Mouse (Mus musculus): Measurements from ENCODE around the gene Lrrc8b.

The Lrrc8b gene

GRCm38 (mm10) chr5:105425587-105425986, 10.0 kb downstream of the Lrrc8b start:
- DNase-seq = no peak

- DNase-seq = no peak
Observed at GRCm38 (mm10) chr5:105427326-105427725, 11.8 kb downstream of the Lrrc8b start.

- peak; percentile 78 for DNase-seq
Observed at GRCm38 (mm10) chr5:105428265-105428974, 12.8 kb downstream of the Lrrc8b start.

- DNase-seq = no peak
Observed at GRCm38 (mm10) chr5:105430148-105430547, 14.6 kb downstream of the Lrrc8b start.

GRCm38 (mm10) chr5:105439608-105440007, 24.0 kb downstream of the Lrrc8b start:
- no peak for DNase-seq

GRCm38 (mm10) chr5:105440992-105441535, 25.5 kb downstream of the Lrrc8b start:
- no peak for DNase-seq

GRCm38 (mm10) chr5:105442212-105443000, 26.8 kb downstream of the Lrrc8b start:
- DNase-seq = no peak

GRCm38 (mm10) chr5:105443057-105443815, 27.7 kb downstream of the Lrrc8b start:
- DNase-seq = no peak

- no peak for DNase-seq
Observed at GRCm38 (mm10) chr5:105445686-105446085, 30.1 kb downstream of the Lrrc8b start.

GRCm38 (mm10) chr5:105454105-105454504, 38.5 kb downstream of the Lrrc8b start:
- no peak for DNase-seq

- DNase-seq = no peak
Observed at GRCm38 (mm10) chr5:105459077-105459476, 43.5 kb downstream of the Lrrc8b start.

GRCm38 (mm10) chr5:105460551-105460950, 45.0 kb downstream of the Lrrc8b start:
- no peak for DNase-seq

GRCm38 (mm10) chr5:105461076-105461475, 45.5 kb downstream of the Lrrc8b start:
- DNase-seq = no peak

GRCm38 (mm10) chr5:105464671-105465070, 49.1 kb downstream of the Lrrc8b start:
- no peak for DNase-seq

GRCm38 (mm10) chr5:105465550-105465949, 50.0 kb downstream of the Lrrc8b start:
- DNase-seq = no peak

GRCm38 (mm10) chr5:105466471-105466902, 50.9 kb downstream of the Lrrc8b start:
- no peak for DNase-seq

- DNase-seq = no peak
Observed at GRCm38 (mm10) chr5:105467271-105467670, 51.7 kb downstream of the Lrrc8b start.

- DNase-seq = peak in 1 of 2 experiments; percentile 44
Observed at GRCm38 (mm10) chr5:105472983-105473705, 57.6 kb downstream of the Lrrc8b start.

GRCm38 (mm10) chr5:105477527-105477926, 62.0 kb downstream of the Lrrc8b start:
- DNase-seq = no peak

- DNase-seq = no peak
Observed at GRCm38 (mm10) chr5:105479673-105480072, 64.1 kb downstream of the Lrrc8b start.

- DNase-seq = no peak
Observed at GRCm38 (mm10) chr5:105480561-105480960, 65.0 kb downstream of the Lrrc8b start.

- no peak for DNase-seq
Observed at GRCm38 (mm10) chr5:105483632-105484031, 68.1 kb downstream of the Lrrc8b start.
